Mouse (Mus musculus): ENCODE results near the gene Rslcan18. TPM values are rescaled to one million over a fixed set of nuclear protein-coding genes. Genes with fewer than 3 reads are reported as not detected.
"Not testable (repeated sequence)": the region's sequence is repeated elsewhere in the genome, so short reads cannot be mapped to it uniquely, and the experiment has no call there.

The Rslcan18 gene
- polyA plus RNA-seq (2015; fragmentation: Nextera tagmentation; extraction: Ambion mirVana) = 0.08 TPM in 1 of 2 replicates, not detected in the other

DNA sequence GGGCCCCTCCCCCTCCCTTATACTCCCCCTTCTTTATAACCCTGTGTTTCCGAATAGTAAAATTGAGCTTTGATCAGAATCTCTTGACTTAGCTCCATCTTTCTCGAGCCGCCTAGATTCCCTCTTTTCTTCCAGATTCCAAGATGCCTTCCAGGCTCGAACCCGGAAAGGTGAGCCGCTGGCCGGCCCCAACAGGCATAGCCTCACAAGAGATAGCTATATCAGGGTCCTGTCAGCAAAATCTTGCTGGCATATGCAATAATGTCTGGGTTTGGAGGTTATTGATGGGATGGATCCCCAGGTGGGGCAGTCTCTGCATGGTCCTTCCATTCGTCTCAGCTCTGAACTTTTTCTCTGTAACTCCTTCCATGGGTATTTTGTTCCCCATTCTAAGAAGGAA lies at the start of gene Rslcan18:
Gene Rslcan18 (minus strand): TSS at position 101 of the 400 bp plus-strand sequence.
- not testable (repeated sequence) for H3K4me1 ChIP-seq (replicated peaks); H3K9ac ChIP-seq (replicated peaks); H3K27me3 ChIP-seq; H3K4me3 ChIP-seq (replicated peaks); H3K4me2 ChIP-seq (replicated peaks); H3K36me3 ChIP-seq; ATAC-seq; H3K27ac ChIP-seq; H3K9me3 ChIP-seq
- WGBS = 90% methylated on average over 8 of the region's 8 CpGs

DNA sequence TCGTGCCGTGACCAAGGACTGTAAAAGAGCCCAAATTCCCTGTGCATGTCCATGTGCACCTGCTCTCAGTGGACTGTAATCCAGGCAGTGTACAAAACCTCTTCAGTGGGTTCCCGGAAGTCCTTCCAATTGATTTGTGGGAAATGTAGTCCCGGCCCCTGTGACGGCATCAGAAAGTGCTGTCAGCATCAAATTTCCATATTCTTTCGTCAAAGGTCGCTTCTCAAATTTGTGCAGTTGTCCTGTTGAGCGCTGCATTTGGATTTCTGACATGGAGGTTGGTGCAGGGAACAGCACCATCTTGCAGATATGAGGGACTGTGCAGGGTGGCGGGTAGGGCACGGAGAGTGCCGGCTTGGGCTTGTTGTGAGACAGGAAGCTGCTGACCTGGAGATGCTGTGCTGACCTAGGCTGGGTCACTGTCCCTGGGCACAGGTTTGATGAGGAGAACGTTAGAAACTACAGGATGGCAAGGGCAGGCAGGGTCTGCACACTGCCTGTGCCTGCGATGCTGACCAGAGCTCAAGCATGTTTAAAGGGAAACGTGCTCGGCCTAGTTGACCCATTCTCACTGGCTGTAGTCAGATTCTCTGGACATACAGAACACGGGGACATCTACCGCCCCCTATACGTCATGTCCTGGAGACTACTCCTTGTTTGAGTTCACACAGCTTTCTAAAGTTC lies 12.1 kb upstream of the Rslcan18 start:
- peak overlapping the region; percentile 71 for H3K4me2 ChIP-seq (replicated peaks)
- H3K27me3 ChIP-seq = no peaks in the 10 kb centered on the region
- H3K4me3 ChIP-seq (replicated peaks) = peak overlapping the region; percentile 66
- WGBS = 0% methylated on average over 18 of the region's 18 CpGs
- H3K9ac ChIP-seq (replicated peaks) = peak overlapping the region; percentile 68
- H3K4me1 ChIP-seq (replicated peaks) = peaks cover 9% of the 10 kb centered on the region; the same call in 1 of the 2 replicates
- H3K36me3 ChIP-seq = no peaks in the 10 kb centered on the region
- ATAC-seq = peak; percentile 99
- no peaks in the 10 kb centered on the region for H3K9me3 ChIP-seq
- peak overlapping the region; percentile 57 for H3K27ac ChIP-seq

DNA sequence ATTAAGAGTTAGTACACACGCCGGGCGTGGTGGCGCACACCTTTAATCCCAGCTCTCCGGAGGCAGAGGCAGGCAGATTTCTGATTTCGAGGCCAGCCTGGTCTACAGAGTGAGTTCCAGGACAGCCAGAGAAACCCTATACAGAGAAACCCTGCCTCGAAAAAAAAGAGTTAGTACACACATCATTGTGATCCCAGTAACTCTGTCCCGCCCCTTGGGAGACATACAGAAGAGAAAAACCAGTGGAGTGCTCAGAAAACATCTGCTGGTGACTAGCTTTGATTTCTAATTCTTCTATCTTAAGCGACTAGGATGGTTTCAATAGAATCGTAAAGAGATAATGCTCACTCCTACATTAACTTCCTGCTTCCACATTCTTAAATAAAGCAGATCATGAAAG lies 11.4 kb upstream of the Rslcan18 start:
- not testable (repeated sequence) for H3K27ac ChIP-seq; H3K9ac ChIP-seq (replicated peaks); H3K9me3 ChIP-seq; H3K4me1 ChIP-seq (replicated peaks); H3K27me3 ChIP-seq; H3K36me3 ChIP-seq
- WGBS = 81% methylated on average over 10 of the region's 10 CpGs
- Histone ChIP-seq H3K4me3 (replicated peaks) (peak overlapping the region; percentile 66), H3K4me2 (replicated peaks) (peak overlapping the region; percentile 71)
- peak; percentile 28 for ATAC-seq

DNA sequence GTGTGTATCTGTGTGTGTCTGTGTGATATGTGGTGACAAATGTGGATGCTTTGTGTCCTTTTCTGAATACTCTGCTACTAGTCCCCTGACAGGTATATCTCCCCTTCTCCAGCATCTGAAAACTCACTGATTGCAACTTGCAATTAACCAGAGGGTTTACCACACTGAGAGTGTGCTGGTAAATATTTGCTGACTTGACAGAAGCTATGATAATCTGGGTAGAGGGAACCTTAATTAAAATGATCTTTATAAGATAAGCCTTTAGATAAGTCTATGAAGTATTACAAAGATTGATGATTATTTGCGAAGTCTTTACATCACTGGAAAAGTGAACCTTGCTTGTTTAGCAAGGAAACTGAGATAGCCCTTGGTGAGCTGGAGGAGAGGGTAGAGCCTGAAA lies 8.4 kb upstream of the Rslcan18 start:
- Histone ChIP-seq H3K4me2 (replicated peaks) (no peak overlapping the region), H3K4me3 (replicated peaks) (no peak overlapping the region), H3K36me3 (no peaks in the 10 kb centered on the region), H3K27me3 (no peaks in the 10 kb centered on the region), H3K27ac (no peak overlapping the region), H3K9me3 (no peaks in the 10 kb centered on the region), H3K4me1 (replicated peaks) (peaks cover 9% of the 10 kb centered on the region; the same call in 1 of the 2 replicates), H3K9ac (replicated peaks) (no peak overlapping the region)
- WGBS = 82% methylated on average over 1 of the region's 1 CpGs
- no peak for ATAC-seq

DNA sequence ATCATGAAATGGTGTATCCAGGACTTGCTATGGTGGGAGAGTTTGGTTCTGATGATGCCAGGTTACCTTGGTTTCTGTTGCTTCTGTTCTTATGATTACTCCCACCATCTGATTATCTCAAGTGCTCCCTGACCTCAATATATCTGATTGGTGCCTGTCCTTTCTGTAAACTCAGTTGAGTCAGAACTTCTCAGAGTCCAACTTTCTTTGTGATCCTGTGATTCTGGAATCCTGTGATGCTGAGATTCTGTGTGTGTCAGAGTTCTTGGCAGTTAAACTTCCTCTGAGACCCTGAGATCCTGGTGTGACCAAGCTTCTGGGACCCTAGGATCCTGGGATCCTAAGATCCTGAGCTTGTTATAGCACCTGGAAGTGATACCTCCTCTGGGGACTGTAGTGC lies 5.3 kb upstream of the Rslcan18 start, which contains the start of gene Zfp759:
Gene Zfp759 (plus strand): TSS at position 301 of the 400 bp plus-strand sequence.
- H3K36me3 ChIP-seq; H3K4me3 ChIP-seq (replicated peaks); ATAC-seq; H3K27me3 ChIP-seq; H3K4me2 ChIP-seq (replicated peaks); H3K9ac ChIP-seq (replicated peaks); H3K9me3 ChIP-seq; H3K27ac ChIP-seq; H3K4me1 ChIP-seq (replicated peaks): not testable (repeated sequence)

DNA sequence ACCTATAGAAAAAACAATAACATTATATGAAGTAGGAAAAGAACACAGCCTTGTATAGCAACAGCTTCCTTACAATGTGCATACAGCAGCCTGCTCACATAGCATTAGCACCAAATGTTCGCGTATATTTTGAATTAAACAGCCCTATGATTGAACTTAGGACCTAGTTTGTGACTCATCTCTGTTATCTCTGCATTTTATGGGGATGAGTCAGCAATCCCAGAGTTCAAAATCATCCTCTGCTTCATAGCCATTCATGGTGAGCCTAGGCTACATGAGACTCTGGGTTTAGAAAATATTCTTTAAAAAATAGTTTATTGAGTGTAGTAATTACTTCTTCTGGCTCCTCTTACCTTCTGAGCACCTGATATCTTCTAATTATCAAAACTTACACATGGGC lies 2.8 kb downstream of the Rslcan18 start:
- Histone ChIP-seq H3K4me3 (replicated peaks) (no peak overlapping the region), H3K9ac (replicated peaks) (no peak overlapping the region), H3K4me2 (replicated peaks) (no peak overlapping the region), H3K4me1 (replicated peaks) (peaks cover 4% of the 10 kb centered on the region; the same call in 1 of the 2 replicates), H3K9me3 (no peaks in the 10 kb centered on the region), H3K27ac (no peak overlapping the region), H3K27me3 (no peaks in the 10 kb centered on the region), H3K36me3 (no peaks in the 10 kb centered on the region)
- WGBS = 91% methylated on average over 2 of the region's 2 CpGs
- no peak for ATAC-seq

DNA sequence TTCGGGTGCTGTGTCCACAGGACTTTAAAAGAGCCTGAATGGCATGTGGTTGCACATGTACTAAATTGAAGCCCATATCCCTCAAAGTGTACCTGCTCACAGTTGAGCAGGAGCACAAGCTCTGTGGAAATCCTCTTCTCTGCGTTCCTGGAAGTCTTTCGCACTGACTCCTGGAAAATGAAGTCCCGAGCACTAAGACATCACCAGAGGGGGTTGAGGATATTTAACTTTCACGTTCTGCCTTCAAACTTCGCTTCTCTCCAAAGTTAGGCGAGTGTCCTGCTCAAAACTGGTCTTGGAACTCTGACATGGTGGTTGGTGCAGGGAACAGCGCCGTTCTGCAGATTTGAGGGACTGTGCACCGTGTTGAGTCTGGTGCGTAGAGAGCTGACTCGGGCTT lies 4.0 kb downstream of the Rslcan18 start:
- H3K4me2 ChIP-seq (replicated peaks) = no peak overlapping the region

DNA sequence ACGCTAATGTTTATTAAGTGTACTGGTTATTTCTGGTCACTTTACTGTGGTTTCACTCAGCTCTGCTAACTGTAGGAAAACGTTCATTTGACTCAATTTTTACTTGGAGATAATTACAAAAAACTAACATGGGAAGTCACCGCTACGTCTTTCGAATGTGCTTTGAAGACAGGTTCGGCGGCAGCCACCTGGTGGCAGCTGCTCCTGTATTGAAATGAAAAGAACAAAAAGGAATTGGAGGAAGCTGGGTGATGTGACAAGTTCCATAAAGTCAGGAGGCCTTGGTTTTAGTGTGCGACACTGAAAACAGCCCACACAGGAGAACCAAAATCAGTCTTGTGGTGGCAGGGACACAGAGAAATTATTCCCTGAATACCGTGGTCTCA lies 7.2 kb downstream of the Rslcan18 start:
- peak overlapping the region; percentile 44; the same call in 1 of the 2 replicates for H3K27ac ChIP-seq
- peak overlapping the region; percentile 69 for H3K4me2 ChIP-seq (replicated peaks)
- WGBS = 4% methylated on average over 9 of the region's 9 CpGs
- ATAC-seq = no peak
- peak overlapping the region; percentile 39; the same call in 1 of the 2 replicates for H3K9ac ChIP-seq (replicated peaks)
- H3K27me3 ChIP-seq = no peaks in the 10 kb centered on the region
- no peaks in the 10 kb centered on the region for H3K9me3 ChIP-seq
- peak overlapping the region; percentile 59 for H3K4me3 ChIP-seq (replicated peaks)
- no peaks in the 10 kb centered on the region for H3K36me3 ChIP-seq
- peaks cover 13% of the 10 kb centered on the region for H3K4me1 ChIP-seq (replicated peaks)

More for the DNA sequence above, 4.0 kb downstream of the Rslcan18 start:
- no peak overlapping the region for H3K4me3 ChIP-seq (replicated peaks)
- no peaks in the 10 kb centered on the region for H3K36me3 ChIP-seq
- no peak overlapping the region for H3K9ac ChIP-seq (replicated peaks)
- WGBS = 80% methylated on average over 12 of the region's 12 CpGs
- peaks cover 13% of the 10 kb centered on the region for H3K4me1 ChIP-seq (replicated peaks)
- H3K27me3 ChIP-seq = no peaks in the 10 kb centered on the region
- no peak overlapping the region for H3K27ac ChIP-seq
- no peak for ATAC-seq
- no peaks in the 10 kb centered on the region for H3K9me3 ChIP-seq

DNA sequence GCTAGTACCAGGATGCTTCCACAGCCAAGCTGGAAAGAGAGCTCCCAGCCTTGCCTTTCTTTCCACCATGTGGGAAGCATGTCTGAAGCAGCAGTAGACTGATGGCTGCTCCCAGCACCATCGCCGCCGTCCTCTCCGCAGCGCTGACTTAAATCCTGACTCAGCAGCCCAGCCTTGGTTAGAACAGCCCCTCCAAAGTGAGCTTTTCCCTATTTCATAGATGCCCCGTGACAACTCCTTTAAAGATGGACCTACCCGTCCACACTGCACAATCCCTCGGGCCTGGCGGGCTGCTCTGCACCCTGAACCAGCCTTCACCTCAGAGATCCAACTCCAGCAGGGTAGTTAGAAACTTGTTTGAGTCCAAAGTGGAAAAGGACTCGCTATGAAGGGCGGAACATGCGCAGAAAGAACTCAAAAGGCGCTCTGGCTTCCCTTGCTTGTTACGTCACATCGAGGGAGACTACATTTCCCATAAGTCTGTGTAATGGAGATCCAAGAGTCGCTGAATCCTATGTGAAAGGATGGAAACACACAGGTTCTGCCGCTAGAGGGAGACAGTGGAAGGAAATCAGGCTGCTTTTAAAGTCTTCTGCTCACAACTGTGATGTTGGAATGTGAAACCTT lies 7.8 kb downstream of the Rslcan18 start, which contains the start of gene Gm28557:
Gene Gm28557 (minus strand): TSS at position 411 of the 627 bp plus-strand sequence.
- WGBS = under 1% methylated on average over 17 of the region's 17 CpGs
- peak within 1 kb of the TSS; percentile 64 for H3K9ac ChIP-seq (replicated peaks)
- peaks cover 13% of the 10 kb centered on the region for H3K4me1 ChIP-seq (replicated peaks)
- no peaks in the 10 kb centered on the region for H3K9me3 ChIP-seq
- peak within 1 kb of the TSS; percentile 59 for H3K4me3 ChIP-seq (replicated peaks)
- H3K4me2 ChIP-seq (replicated peaks) = peak within 1 kb of the TSS; percentile 69
- H3K27ac ChIP-seq = peak within 1 kb of the TSS; percentile 44; the same call in 1 of the 2 replicates
- H3K27me3 ChIP-seq = no peaks in the 10 kb centered on the region
- H3K36me3 ChIP-seq = no peaks in the 10 kb centered on the region
- peak; percentile 97 for ATAC-seq

DNA sequence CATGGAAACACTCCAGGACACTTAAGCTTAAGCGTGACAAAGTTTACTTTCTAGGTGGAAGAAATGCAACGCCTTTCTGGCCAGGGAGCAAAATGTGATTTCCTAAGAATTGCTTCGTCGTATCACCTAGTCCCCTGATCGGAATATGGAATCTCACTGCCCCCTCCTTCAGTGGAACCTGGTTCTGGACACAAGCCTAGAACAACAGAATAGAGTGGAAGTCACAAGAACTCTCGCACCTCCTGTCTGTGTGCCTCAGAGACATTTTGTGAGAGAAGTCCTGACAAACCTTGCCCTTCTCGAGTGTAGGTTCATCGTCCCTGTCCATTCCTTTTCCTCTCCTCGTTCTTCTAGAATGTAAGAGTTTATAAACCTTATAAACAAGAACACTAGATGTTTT lies 8.4 kb downstream of the Rslcan18 start:
- H3K36me3 ChIP-seq = no peaks in the 10 kb centered on the region
- no peak for ATAC-seq
- WGBS = 68% methylated on average over 9 of the region's 9 CpGs
- peaks cover 13% of the 10 kb centered on the region for H3K4me1 ChIP-seq (replicated peaks)
- peak overlapping the region; percentile 59 for H3K4me3 ChIP-seq (replicated peaks)
- no peaks in the 10 kb centered on the region for H3K27me3 ChIP-seq
- H3K9ac ChIP-seq (replicated peaks) = peak overlapping the region; percentile 64
- H3K27ac ChIP-seq = no peak overlapping the region
- H3K4me2 ChIP-seq (replicated peaks) = peak overlapping the region; percentile 69
- H3K9me3 ChIP-seq = no peaks in the 10 kb centered on the region

DNA sequence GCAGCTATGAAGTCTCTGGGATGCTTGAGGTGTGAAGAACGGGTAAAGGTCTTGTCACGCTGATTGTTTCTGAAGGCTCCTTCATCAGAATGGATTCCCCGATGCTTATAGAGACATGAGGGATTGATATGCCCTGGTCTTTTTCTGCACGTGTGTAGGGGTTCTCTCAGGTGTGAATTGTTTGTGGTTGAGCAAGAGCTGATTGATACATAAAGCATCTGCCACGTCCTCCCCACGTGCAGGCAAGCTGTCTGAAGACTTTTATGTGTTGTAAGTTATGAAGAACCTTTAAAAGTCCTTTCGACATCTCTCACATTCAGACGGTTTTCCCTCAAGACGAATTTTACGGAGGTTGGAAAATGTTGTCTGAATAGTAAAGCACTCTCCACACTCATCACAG lies 18.2 kb downstream of the Rslcan18 start, which contains the start of gene Zfp708:
Gene Zfp708 (minus strand): TSS at position 101 of the 400 bp plus-strand sequence.
- Histone ChIP-seq H3K4me1 (replicated peaks) (no peaks in the 10 kb centered on the region), H3K27ac (no peak within 1 kb of the TSS), H3K9ac (replicated peaks) (no peak within 1 kb of the TSS), H3K9me3 (no peaks in the 10 kb centered on the region), H3K36me3 (no peaks in the 10 kb centered on the region), H3K4me3 (replicated peaks) (no peak within 1 kb of the TSS), H3K4me2 (replicated peaks) (no peak within 1 kb of the TSS), H3K27me3 (no peaks in the 10 kb centered on the region)
- 91% methylated on average over 10 of the region's 10 CpGs for WGBS
- ATAC-seq = no peak

DNA sequence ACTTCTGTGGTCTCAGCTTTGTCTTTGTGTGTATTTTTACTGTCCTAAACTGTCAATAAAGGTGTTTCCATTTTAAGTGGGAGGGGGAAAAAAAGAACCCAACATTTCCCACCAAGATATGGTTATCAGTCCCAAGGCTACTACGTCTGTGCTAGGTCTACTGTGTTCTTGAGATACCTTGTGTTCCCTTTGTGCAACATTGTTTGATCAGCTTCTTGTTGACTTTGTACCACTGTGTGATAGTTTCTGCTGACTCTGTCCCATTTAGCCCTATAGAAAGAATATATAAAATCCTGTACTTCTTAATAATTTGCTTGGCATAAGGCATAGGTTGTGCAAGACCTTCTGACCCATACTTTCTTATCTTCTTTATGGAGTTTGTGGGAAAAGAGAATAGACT lies 25.9 kb downstream of the Rslcan18 start:
- no peak for ATAC-seq
- 87% methylated on average over 1 of the region's 1 CpGs for WGBS

More for the DNA sequence above, 25.9 kb downstream of the Rslcan18 start:
- no peaks in the 10 kb centered on the region for H3K9me3 ChIP-seq
- no peaks in the 10 kb centered on the region for H3K27me3 ChIP-seq
- no peak overlapping the region for H3K9ac ChIP-seq (replicated peaks)
- H3K4me2 ChIP-seq (replicated peaks) = no peak overlapping the region
- H3K4me1 ChIP-seq (replicated peaks) = no peaks in the 10 kb centered on the region
- H3K27ac ChIP-seq = no peak overlapping the region
- H3K4me3 ChIP-seq (replicated peaks) = no peak overlapping the region
- H3K36me3 ChIP-seq = no peaks in the 10 kb centered on the region

Measured in midbrain, embryonic 13.5 days (tissue).